Mouse (Mus musculus) ES-CJ7 (cell line): ENCODE results near the gene Golga4.
A peak's percentile ranks its signal among the peaks of the same experiment; 100 is the strongest.

ENCODE experiments used
- DNase-seq: peaks from one replicate; pipeline ENCODE4 v3.0.0; 2011; ENCODE audit warnings: low read depth, low spot score

Gene Golga4

GRCm38 (mm10) chr9:118506020-118506403, at the start of gene Golga4:
TSS of gene Golga4 (plus strand) at chr9:118506267.
- peak; percentile 90 for DNase-seq

- DNase-seq: no peak
Measured at GRCm38 (mm10) chr9:118456405-118456804, 49.7 kb upstream of the Golga4 start.

- DNase-seq: no peak
Measured at GRCm38 (mm10) chr9:118458039-118458438, 48.0 kb upstream of the Golga4 start.

GRCm38 (mm10) chr9:118464031-118464430, 42.0 kb upstream of the Golga4 start:
- no peak for DNase-seq

- DNase-seq: peak; percentile 63
Measured at GRCm38 (mm10) chr9:118468301-118468700, 37.8 kb upstream of the Golga4 start.

GRCm38 (mm10) chr9:118469272-118469671, 36.8 kb upstream of the Golga4 start:
- no peak for DNase-seq

GRCm38 (mm10) chr9:118471296-118471695, 34.8 kb upstream of the Golga4 start:
- DNase-seq: peak; percentile 86

GRCm38 (mm10) chr9:118476211-118476765, 29.8 kb upstream of the Golga4 start:
- peak; percentile 38 for DNase-seq

GRCm38 (mm10) chr9:118476766-118477271, 29.2 kb upstream of the Golga4 start:
- DNase-seq: peak; percentile 52

GRCm38 (mm10) chr9:118477281-118477931, 28.7 kb upstream of the Golga4 start:
- DNase-seq: peak; percentile 52

- peak; percentile 75 for DNase-seq
Measured at GRCm38 (mm10) chr9:118477961-118478360, 28.1 kb upstream of the Golga4 start, which contains the start of gene Eomes. TSS of gene Eomes (plus strand) at chr9:118478212.

- DNase-seq: peak; percentile 90
Measured at GRCm38 (mm10) chr9:118478458-118478838, 27.6 kb upstream of the Golga4 start.

- DNase-seq: peak; percentile 71
Measured at GRCm38 (mm10) chr9:118478839-118479507, 27.1 kb upstream of the Golga4 start.

- peak; percentile 68 for DNase-seq
Measured at GRCm38 (mm10) chr9:118479508-118480291, 26.4 kb upstream of the Golga4 start.

GRCm38 (mm10) chr9:118480292-118480690, 25.8 kb upstream of the Golga4 start:
- no peak for DNase-seq

GRCm38 (mm10) chr9:118482210-118482609, 23.9 kb upstream of the Golga4 start:
- peak; percentile 75 for DNase-seq

- DNase-seq: peak; percentile 38
Measured at GRCm38 (mm10) chr9:118486361-118487095, 19.5 kb upstream of the Golga4 start.

- DNase-seq: no peak
Measured at GRCm38 (mm10) chr9:118487096-118487395, 19.0 kb upstream of the Golga4 start.

GRCm38 (mm10) chr9:118487636-118488035, 18.4 kb upstream of the Golga4 start:
- DNase-seq: no peak

- peak; percentile 89 for DNase-seq
Measured at GRCm38 (mm10) chr9:118488138-118488895, 17.8 kb upstream of the Golga4 start.
